Mouse (Mus musculus) inflammation-experienced regulatory T-cells, adult 16 weeks (primary cell): Measurements from ENCODE around the gene Zc3h18. TPM values are rescaled to one million over a fixed set of nuclear protein-coding genes. Genes with fewer than 3 reads are reported as not detected.

Experiments used
- polyA plus RNA-seq: library from polyadenylated mRNA; unstranded; fragments of 100-300 nt; shearing (Covaris generic); gene quantifications from one replicate; pipeline ENCODE4 v1.2.1, GENCODE M21; 2017

The Zc3h18 gene
- 62.2 TPM for polyA plus RNA-seq

DNA sequence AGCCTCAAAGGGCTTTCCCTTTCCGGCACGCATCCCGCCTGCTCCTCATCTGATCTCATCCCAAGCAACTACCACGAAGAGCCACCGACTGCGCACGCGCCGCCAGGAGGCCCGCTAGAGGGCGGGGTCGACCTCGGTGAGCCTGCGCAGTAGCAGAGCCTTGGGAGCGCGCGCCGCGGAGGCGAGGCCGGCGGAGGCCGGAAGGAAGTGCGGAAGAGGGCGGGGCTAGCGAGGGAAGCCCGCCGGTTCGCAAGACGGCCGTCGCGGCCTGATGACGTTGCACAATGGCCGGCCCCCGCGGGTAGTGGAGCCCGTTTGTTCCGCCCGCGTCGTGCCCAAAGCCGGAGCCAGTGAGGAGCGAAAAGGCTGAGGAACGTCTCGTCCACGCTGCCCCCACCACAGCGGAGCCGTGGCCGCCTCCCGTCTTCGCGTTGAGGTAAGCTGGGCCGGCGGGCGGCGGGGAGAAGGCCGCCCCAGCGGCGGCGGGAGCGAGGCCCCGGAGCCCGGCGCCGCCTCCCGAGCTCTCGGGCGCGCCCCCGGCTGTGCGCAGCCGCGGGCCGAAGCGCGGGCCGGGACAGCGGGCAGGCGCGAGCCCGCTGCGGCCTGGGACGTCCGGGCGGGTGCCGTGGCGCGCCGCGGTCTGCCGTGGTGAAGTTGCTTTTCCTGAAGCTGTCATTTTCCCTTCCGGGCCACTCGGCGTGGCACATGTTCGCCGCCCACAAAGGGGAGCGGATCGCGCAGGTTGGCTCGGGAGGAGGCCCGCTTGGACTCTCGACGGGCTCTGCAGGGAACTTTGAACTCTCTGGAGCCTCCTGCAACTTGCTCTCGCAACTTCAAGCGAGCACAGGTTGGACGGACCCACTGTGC, at the start of gene Zc3h18:
Gene Zc3h18, plus strand, starts transcription at position 245 of the 867 bp plus-strand sequence.

GRCm38 (mm10) chr8:122360696-122361416, 15.6 kb upstream of the Zc3h18 start, which contains the start of gene Trhr2:
Trhr2 (minus strand) TSS chr8:122360746.

GRCm38 (mm10) chr8:122421376-122422070, 45.1 kb downstream of the Zc3h18 start, which contains the start of gene Il17c:
Il17c (plus strand) TSS chr8:122422020.

GRCm38 (mm10) chr8:122432443-122433268, 56.2 kb downstream of the Zc3h18 start, which contains the start of gene Cyba:
Cyba (minus strand) TSS chr8:122432930.

GRCm38 (mm10) chr8:122443262-122444006, 67.0 kb downstream of the Zc3h18 start, which contains the start of gene Mvd:
Mvd (minus strand) TSS chr8:122443422.

GRCm38 (mm10) chr8:122460524-122461472, 84.4 kb downstream of the Zc3h18 start, which contains the start of gene Snai3:
Snai3 (minus strand) TSS chr8:122460733.

Other genes starting within 250 kb of the Zc3h18 start
- gene Zfpm1, start 94.5 kb upstream of the Zc3h18 start, polyA plus RNA-seq, result 0.73 TPM
- gene Trhr2, start 15.9 kb upstream of the Zc3h18 start, polyA plus RNA-seq, result not detected
- not detected for gene Il17c, start 45.4 kb downstream of the Zc3h18 start, polyA plus RNA-seq
- gene Cyba, start 56.3 kb downstream of the Zc3h18 start, polyA plus RNA-seq, result 981 TPM
- 28.4 TPM for gene Mvd, start 66.8 kb downstream of the Zc3h18 start, polyA plus RNA-seq
- gene Snai3, start 84.1 kb downstream of the Zc3h18 start, polyA plus RNA-seq, result 3.5 TPM
- 39.6 TPM for gene Rnf166, start 99.5 kb downstream of the Zc3h18 start, polyA plus RNA-seq
- gene Ctu2, start 99.5 kb downstream of the Zc3h18 start, polyA plus RNA-seq, result 82.8 TPM
- gene Piezo1, start 174.7 kb downstream of the Zc3h18 start, polyA plus RNA-seq, result 7.6 TPM
- gene Cdt1, start 191.4 kb downstream of the Zc3h18 start, polyA plus RNA-seq, result 21.6 TPM
- gene Aprt, start 200.3 kb downstream of the Zc3h18 start, polyA plus RNA-seq, result 201 TPM
- 15.9 TPM for gene Galns, start 234.9 kb downstream of the Zc3h18 start, polyA plus RNA-seq
- gene Trappc2l, start 235.0 kb downstream of the Zc3h18 start, polyA plus RNA-seq, result 54.2 TPM
- gene Pabpn1l, start 246.1 kb downstream of the Zc3h18 start, polyA plus RNA-seq, result not detected